Mouse (Mus musculus) CD4-positive naive resting alpha-beta T cell, adult 57 days (primary cell): Measurements from ENCODE around the gene Olfr433. TPM values are rescaled to one million over a fixed set of nuclear protein-coding genes. Genes with fewer than 3 reads are reported as not detected.

Experiments
- total RNA-seq: library from RNA; stranded (reverse); gene quantifications from one replicate; pipeline ENCODE4 v1.2.4, GENCODE M21; 2023

The Olfr433 gene
- not detected for total RNA-seq

DNA sequence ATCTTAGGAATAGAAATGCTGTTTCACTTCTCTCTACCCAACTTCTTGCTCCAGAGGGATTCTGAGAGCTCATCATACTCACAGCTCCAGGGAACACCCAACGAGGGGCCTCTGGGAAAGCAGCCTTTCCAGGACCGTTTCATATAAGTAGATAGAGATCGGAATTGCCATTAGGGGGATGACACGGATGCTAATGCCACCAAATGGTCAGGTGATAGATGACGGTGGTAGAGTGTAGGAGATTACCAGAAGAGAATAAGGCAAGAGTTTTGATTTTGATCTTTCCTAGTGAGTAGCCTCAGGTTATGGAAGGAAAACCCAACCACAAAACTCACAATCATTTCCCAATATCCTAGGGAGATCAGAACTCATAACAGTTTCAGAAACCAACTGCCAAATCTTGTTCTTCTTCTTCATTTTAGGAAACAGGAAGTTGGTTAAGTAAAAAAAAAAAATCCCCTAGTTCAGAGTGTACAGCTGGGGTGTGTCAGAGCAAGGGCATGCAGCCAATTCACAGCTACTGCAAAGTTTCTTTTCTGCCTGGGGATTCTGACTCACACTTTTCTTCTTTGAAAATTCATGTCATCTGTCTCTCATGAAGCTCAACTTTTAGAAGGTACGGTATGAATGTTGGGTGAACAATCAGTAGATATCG lies at the start of gene Olfr433:
Olfr433 (plus strand) TSS at position 183 of the 655 bp plus-strand sequence.

DNA sequence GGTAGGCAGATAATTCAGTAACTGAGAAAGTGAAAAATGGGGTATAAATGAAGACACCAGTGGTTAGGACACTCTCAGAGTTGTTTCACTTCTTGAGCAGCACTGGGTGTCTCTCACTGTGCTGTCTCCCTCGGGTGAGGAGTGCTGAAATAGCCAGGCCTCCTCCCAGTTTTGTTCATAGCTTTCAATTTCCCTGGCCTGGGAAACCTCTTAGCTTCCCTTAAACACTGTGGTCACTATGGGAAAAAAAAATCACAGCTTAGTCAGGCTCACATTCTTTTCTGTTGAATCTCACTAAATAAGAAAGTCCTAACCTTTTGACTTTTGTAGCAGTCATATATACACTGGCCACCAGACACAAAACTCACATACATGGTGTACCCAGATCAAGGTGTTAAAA lies 8.8 kb upstream of the Olfr433 start, which contains the start of gene Ifi205:
Ifi205 (minus strand) TSS at position 113 of the 400 bp plus-strand sequence.

DNA sequence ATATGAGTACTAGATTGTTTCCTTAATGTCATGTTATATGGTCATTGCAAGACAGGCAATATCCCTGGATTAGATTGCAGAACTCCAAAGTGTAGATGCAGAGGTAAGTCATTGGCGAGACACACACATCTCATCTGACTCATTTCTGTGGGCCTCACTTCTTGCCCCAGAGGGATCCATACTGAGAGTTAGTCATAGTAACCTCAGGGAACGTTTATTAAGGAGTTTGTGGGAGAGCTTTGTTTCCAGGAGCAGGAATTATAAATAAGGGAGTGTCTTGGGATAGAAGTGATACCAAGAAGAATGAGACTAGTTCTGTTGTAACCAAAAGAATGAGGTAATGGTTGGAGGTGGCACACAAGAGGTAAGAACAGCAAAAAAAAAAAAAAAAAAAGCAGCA lies 8.4 kb downstream of the Olfr433 start, which contains the start of gene Olfr432:
Olfr432 (plus strand) TSS at position 313 of the 400 bp plus-strand sequence.

DNA sequence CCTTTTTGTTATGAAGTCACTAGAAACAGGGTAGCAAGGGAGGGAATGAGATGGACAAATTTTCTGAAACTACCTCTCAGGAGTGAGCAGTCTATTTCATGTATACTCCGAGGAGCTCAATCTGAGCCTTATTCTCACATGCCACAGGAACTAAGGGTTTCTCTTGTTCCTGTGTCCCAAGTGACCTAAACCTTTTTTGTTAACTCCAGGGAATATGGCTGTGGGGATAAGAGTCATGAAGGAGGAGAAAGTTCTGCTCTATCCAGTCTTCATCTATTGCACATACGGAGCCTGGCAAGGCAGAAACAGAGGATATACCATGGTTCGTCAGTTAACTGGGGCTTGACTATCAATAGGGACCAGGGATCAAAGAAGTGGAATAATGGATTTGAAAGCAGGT lies 25.8 kb downstream of the Olfr433 start, which contains the start of gene Olfr430:
Olfr430 (plus strand) TSS at position 301 of the 400 bp plus-strand sequence.

DNA sequence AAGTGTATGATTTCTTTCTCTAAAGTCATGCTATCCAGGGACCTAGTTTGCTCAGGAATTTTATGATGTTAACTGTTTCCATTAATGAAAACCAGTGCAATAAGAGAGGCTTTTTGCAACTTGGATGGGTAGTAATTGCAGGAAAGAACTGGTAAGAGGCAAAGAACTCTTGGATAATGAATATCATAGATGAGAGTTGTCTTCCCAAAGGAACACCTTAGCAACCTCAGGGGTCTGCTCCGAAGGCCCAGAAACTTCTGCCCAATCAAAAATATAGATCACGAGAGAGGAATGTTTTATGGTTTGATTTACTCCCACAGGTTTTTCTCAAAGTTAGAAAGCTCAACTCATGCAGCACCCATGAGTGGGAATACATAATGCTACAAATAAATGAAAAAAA lies 43.5 kb downstream of the Olfr433 start, which contains the start of gene Olfr429:
Olfr429 (plus strand) TSS at position 301 of the 400 bp plus-strand sequence.

Other genes starting within 250 kb of the Olfr433 start
- not detected for gene Ifi211, start 127.7 kb upstream of the Olfr433 start, total RNA-seq
- 269 TPM for gene Mndal, start 98.2 kb upstream of the Olfr433 start, total RNA-seq
- 172 TPM for gene Ifi203, start 98.0 kb upstream of the Olfr433 start, total RNA-seq
- not detected for gene Ifi202b, start 58.0 kb upstream of the Olfr433 start, total RNA-seq
- gene Ifi205, start 8.9 kb upstream of the Olfr433 start, total RNA-seq: 5.3 TPM
- not detected for gene Olfr432, start 8.5 kb downstream of the Olfr433 start, total RNA-seq
- gene Olfr430, start 25.9 kb downstream of the Olfr433 start, total RNA-seq: not detected
- gene Olfr429, start 43.6 kb downstream of the Olfr433 start, total RNA-seq: not detected
- not detected for gene Olfr427, start 56.2 kb downstream of the Olfr433 start, total RNA-seq
- gene Olfr231, start 80.5 kb downstream of the Olfr433 start, total RNA-seq: not detected
- gene Olfr424, start 90.8 kb downstream of the Olfr433 start, total RNA-seq: not detected
- not detected for gene Olfr420, start 114.9 kb downstream of the Olfr433 start, total RNA-seq
- gene Spta1, start 132.1 kb downstream of the Olfr433 start, total RNA-seq: 0.21 TPM
- gene Olfr419, start 211.4 kb downstream of the Olfr433 start, total RNA-seq: not detected